Mouse (Mus musculus): ENCODE results near the gene Hivep3.

The Hivep3 gene

GRCm38 (mm10) chr4:119875592-119875991 is 142.0 kb downstream of the Hivep3 start:
- no peak for DNase-seq

DNA sequence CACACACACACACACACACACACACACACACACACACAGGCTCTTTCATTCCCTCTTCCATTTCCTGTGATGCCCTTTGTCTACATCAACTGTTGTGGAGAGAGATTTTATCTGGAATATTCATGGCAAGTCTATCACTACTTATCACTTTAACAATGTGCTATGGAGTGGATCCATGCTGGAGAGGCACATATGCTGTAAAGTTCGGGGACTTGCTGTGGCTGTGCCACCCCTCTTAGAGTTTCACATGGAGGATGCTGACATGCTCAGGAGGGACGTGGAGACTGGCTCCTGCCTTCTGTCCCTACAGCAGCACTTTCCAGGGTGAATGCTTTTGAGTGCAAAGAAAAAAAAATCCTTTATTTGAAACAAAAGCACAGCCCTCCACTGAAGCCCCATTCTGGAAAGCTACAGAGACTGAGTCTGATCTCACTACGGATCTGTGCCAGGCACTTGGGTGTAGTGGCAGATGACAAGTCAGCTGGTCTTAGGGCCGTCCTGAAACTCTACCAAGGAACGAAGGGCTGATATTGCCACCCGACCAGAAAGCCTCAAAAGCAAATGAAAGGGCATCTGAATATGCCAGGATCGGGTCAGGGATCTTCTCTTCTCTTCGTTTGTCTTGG is 143.1 kb downstream of the Hivep3 start:
- DNase-seq: no peak

- DNase-seq: no peak
Observed at GRCm38 (mm10) chr4:119878218-119878617, 144.6 kb downstream of the Hivep3 start.

DNA sequence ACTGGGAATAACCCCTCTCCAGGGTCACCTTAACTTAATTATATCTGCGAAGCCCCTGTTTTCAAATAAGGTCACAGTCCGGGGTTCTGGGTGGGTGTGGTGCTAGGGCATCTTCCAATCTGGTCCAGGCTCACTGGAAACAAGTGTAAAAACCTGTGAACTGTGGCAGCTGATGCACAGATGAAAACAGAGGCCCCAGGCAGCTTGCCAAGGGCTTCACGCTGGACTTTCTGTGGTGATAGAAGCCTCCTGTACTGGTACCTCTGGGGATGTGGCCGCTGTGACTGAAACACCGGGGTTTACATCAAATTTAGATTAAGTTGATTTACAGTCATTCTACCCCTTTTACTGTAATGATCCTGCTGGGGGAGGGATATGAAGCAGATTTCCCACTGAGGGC is 146.1 kb downstream of the Hivep3 start:
- no peak for DNase-seq

DNA sequence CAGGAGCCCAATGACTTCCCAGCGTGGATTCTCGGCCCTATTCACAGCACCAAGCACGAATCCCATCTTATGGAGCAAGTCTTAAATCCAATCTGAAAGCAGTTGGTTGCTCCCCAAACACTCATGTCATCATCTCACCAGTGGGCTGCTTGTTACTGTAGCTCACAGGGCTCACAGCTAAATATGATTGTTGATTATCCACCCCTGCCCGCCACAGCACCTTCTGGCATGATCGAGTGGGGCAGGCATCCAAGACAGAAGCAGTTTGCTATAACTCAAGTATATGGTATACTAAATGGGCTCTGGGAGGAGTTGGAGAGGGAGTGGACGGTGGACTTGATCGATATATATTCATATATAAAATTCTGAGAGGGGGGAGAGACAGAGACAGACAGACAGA is 146.7 kb downstream of the Hivep3 start:
- no peak for DNase-seq

DNA sequence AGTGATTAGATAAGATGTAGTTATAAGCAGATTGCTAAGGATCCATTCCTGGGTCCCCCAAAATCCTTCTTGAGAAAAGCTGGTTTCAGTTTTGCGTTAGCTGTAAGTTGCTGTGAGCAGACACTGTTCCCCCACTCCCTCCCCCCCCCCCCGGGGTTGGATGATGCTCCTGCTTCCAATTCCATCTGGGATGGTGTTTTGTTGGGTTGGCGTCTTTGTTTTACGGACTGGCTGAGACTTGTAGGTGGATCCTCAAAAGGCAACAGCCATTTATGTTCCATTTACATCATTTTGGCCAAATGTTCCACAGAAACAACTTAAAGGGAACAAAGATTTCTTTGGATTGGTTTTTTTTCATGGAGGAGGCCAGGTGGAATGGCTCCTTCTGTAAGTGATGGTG is 147.7 kb downstream of the Hivep3 start:
- no peak for DNase-seq

GRCm38 (mm10) chr4:119882401-119882800 is 148.8 kb downstream of the Hivep3 start:
- DNase-seq: no peak

GRCm38 (mm10) chr4:119882814-119883213 is 149.2 kb downstream of the Hivep3 start:
- no peak for DNase-seq

GRCm38 (mm10) chr4:119886621-119887020 is 153.0 kb downstream of the Hivep3 start:
- DNase-seq: no peak

GRCm38 (mm10) chr4:119887523-119888177 is 154.1 kb downstream of the Hivep3 start:
- no peak for DNase-seq

GRCm38 (mm10) chr4:119889760-119890159 is 156.2 kb downstream of the Hivep3 start:
- no peak for DNase-seq

- DNase-seq: no peak
Observed at GRCm38 (mm10) chr4:119893255-119893779, 159.7 kb downstream of the Hivep3 start.

DNA sequence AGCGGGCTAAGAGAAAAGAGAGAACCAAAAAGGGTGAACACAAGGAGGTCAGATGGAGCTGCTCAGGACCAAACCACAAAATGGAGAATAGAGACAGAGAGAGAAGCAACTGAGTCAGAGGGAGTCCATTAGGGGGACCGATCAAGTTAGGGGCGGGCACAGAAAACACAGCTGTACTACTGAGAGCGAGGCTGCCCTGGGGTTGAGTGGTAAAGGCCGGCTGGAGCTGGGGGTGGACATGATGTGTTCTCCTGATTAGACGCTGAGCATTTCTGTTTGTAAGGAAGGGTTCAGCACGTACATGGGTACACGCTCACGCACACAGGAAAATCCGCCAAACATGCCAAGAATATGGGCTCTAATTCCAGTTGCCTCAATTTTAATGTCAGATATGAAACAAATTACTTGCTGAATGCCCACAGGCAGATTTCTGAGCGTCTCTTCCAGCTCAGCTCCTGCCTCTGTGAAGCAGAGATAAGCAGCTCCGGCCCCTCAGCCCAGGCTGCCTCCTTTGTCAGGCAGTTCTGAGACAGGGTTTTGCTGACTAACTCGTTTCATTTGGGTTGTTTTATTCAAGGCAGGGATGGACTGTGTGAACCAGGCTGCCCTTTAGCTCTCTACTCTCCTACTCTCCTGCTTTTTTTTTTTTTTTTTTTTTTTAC is 161.3 kb downstream of the Hivep3 start:
- no peak for DNase-seq

- no peak for DNase-seq
Observed at GRCm38 (mm10) chr4:119895504-119895903, 161.9 kb downstream of the Hivep3 start.

GRCm38 (mm10) chr4:119896572-119896971 is 163.0 kb downstream of the Hivep3 start:
- DNase-seq: no peak

- DNase-seq: no peak
Observed at GRCm38 (mm10) chr4:119897054-119897855, 163.7 kb downstream of the Hivep3 start.

DNA sequence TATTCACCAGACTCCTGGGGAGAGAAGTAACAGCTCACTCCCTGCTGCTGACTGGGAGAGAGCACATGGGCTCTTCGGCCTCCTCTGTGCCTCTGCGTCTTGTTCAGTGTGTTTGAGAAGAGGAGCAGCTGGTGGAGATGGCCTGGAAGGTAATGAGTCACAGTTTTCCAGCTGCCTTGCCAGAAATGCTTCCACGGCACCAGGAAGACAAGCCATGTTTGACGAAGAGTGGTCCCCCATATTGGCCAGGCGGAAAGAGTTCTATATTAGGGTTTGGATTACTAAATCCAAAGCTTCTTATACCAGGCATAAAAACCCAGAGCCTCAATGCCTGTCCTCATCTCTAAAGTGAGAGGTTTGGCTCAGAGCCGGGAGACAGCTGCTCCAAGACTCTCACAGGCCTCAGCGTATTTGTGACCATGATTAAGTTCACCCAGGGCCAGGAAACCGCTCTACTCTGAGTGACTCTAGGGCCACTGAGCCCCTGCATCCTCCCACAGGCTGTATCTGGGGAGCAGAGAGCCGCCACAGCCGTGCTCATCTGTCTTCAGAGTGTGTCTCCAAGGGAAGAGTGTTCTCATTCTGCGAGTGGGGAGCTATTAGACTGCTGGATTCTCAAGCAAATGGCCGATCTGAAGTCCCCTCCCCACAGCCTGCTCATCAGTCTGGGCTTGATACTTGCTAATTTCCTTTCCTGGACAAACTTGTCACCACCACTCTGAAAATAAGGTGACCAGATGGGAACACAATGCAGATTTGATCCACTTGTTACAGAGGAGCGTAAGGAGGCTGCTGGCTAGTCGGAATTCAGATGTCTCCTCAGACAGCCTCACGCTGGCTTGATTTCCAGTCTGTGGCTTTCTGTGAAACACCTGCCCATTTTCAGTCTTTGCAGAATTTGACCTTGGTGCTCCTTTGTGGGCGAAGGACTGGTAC is 168.2 kb downstream of the Hivep3 start:
- no peak for DNase-seq

- DNase-seq: no peak
Observed at GRCm38 (mm10) chr4:119903328-119903727, 169.7 kb downstream of the Hivep3 start.

GRCm38 (mm10) chr4:119903806-119904205 is 170.2 kb downstream of the Hivep3 start:
- no peak for DNase-seq

GRCm38 (mm10) chr4:119904296-119904695 is 170.7 kb downstream of the Hivep3 start:
- no peak for DNase-seq

GRCm38 (mm10) chr4:119907106-119907505 is 173.5 kb downstream of the Hivep3 start:
- no peak for DNase-seq

Data from spleen, adult 18-20 months (tissue).